Mouse (Mus musculus): ENCODE measurements at regions not wholly inside any gene's neighbourhood (a gene's known extent, or its start where the extent isn't known, plus 50 kb on each side); places are given as distances from the start of the nearest gene placed in this dataset.

DNA sequence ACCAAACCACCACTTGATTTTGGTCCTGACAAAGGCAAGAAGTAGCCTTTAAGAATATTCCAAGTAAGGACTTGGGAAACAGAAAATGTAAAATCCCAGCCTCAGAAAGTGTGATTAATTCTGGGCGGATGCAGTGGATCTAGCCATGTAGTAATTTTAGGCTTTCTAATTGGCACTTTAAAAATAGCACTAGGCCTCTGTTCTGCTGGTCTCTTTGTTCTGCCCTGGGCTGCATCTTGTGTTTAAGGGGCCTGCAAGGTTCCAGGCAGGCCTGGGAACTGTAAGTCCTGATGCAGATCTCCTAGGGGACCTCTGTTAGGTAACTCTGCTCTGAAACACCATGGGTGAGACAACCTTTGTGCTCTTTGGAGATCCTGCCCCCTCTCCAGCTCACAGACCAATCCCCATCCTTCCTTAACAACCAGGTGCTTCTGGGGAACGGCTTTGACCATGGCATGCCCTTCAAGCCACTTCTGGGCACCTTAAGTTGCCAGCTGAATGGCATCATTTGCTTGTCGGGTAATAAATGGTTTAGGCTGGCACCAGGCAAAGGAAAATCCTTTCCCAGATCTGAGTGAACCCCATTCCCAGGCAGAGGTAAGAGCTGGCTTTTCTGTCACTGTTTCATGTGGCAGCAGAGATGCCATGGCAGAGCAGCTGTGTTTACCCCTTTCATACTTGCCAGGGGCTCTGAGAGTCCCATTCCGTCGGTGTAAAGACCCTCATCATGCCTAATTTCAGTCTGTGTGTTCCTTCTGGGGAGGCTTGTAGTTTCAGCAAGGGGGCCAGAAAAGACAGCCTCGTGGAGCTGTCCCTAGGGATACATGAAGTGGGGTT is 115.3 kb upstream of the Peli2 start:
- DNase-seq = peak; percentile 21

DNA sequence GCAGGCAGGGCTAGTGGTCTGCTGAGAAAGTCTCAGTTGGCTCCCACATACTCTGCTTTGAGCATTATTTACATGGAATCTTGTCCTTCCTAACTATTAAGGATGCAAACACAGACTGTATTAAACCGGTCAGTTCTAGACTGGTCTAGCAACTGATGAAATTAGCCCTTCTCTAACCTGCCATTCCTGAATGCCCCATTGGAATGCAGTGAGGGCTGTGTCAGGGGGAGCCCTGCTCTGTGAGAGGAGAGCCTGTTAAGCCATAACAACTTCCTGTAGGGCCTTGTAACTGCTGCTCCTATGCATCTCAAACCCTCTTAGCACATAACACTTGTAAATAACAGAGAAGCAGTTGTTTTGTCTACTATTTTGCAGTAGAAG is 114.7 kb upstream of the Peli2 start:
- peak; percentile 6 for DNase-seq

DNA sequence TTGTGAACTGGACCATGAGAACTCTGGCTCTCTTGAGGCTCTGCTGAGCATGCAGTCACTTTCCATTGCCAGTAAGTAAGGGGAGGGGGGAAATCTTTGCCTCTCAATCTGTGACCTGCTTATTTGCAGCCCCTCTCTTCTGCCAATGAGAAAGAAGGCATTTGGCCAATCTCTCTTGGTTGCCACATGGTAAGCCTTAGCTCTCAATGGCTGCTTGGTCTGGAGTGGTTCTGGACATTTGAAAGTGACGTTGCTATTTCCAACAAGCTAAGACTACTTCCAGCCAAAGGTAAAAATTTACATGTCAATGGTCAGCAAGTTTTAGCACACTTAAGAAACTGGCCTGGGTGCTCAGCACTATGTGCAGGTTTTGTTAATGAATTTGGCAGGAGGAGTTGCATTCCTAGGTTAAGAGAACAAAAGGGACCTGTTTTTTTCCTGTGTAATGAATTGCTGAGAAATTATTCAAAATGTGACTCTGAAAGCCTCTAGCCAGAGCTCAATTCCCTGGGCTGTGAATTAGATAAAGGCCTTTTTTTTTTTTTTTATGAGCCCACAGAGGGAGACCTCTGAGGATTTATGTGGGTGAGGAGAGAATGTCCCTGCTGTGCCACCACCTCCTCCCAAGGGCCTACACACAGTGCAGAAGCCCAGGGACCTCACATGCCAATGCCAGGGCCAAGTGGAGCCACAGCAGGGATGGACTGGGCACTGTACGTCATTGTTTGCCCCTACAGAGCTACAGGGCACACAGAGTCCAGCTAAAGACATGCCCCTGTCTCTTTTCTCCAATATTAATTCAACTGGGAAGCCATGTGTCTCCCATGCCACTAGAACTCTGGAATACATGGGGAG is 108.0 kb upstream of the Peli2 start:
- DNase-seq = peak; percentile 25

DNA sequence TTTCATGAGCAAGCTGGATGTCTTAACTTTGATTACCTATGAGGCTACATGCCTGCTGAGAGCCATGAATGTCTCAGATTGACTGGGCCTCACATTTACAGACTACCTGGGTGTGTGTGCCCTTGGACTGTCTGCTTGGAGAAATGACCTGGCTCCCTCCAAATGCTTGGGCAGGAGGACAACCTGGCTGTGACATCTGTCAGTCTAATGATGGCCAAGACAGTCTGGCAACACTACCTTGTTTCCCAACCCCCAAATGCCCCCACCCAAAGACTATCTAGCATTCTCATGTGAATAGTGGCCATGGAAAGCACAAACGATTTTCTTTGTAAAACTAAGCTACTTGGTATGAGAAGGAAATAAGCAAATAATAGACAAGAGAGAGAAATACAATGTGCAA is 107.2 kb upstream of the Peli2 start:
- no peak for DNase-seq

DNA sequence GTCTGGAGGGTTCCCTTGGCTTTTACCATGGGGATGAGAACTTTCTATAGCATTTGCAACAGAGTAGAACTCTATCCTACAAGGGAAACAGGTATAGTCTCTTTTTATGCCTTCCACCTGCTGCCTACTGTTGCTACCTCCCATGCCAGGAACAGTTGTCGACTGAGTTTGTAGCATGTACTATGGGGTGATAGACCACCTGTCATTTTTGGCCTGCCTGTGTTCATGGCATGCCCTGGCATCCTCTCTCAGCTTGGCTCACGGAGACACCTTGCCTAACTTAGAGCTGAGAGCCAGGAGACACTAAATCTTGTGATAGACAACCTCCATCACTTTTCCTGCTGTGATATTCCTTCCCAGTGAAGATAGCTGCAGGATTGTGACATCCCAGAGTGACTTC is 105.8 kb upstream of the Peli2 start:
- no peak for DNase-seq

DNA sequence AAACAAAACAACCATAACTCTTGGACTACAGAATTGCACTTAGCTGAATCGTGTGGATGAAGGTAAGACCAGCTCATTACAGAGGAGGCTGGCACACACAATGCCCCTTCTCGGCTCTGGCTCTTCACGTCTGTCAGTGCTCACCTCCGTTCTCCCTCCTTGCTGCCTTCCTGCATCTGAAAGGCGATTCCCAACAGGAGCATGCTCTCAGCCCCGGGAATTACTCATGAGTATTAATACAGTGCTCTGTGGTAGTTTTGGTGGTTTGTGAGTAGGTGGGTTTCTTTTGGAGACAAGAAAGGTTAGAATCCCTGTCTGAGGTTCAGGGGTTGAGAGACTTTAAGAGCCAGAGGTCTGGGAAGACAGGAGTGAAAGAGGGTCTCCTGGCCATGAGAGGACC is 102.7 kb upstream of the Peli2 start:
- DNase-seq = no peak

DNA sequence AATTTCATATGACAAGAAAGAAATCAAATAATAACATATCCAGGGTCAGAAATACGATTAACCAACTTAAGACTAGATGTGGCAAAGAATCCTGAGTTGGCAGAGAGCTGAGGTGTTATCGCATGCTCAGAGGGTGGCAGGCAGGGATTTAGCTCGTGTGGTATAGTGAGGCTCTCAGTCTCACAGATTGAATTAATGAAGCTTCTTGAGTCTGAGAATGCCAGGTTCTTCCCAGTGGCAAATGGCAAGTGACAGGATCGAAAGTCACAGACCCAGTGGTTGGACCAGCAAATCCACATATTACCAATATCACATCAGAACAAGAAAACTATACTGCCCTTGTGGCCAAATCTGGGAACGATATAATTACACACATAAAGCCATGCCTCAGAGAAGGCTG is 101.3 kb upstream of the Peli2 start:
- no peak for DNase-seq

DNA sequence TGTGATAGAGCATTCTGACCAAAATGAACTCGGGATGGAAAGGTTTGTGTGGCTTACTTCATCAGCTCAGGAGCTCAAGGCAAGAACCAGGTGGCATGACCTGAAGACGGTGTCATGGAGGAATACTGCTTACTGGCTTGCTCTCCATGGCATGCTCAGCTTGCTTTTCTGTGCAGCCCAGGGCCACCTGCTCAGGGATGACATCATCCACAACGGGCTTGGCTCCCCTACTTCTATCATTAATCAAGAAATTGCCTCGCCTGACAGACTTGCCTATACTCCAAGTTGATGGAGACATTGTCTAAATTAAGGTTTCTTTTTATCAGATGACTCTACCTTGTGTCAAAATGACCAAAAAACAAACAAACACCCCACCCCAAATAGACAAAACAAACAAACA is 98.4 kb upstream of the Peli2 start:
- DNase-seq = no peak

DNA sequence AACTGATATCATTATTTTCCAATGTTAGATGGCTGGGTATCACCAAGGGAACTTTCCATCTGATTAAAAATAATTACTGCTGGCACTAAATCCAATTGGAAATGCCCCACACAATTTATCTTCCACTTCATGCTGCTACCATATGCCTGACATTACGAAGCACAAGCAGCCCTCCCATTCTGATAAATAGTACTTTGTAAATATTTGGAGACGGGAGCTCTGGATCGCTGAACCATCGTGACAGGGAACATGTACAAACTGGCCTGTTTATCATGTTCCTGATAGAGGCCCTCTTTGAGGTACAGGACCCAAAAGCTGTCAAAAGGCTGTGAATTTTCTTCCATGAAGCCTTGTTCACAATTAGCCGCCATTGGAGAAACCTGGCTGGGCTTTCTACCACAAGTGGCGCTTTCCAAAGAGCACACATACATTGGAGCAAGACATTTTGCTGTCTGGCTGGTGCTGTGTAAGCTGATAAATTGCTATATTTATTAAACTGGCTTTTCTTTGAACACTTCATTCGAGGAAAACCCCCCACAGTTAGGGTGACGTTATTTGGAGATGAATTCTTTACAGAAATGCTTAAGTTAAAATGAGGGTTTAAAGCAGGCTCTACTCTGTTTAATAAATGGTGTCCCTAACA is 96.5 kb upstream of the Peli2 start:
- DNase-seq = no peak

DNA sequence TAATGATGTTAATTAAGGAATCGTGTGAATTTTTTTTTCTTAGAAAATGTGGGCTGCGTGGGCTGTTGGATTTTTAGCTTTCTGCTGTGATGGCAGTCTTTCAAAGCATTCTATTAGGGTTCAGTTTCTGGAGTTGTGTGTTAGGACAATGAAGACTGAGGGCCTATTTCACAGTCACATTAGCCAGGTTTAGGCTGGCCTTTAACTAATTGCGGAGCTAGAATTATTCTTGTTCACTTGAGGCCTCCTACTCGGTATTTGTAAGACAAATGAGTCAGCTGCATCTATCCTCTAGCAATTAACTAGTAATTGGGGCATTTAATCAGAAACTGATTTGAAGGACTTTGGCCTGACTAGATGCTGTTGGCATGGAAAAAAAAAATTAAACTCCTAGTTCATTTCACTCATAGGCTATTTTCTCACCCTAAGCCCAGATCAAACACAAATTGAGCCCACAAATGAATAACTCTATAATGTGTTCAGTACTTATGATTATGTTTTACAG is 81.3 kb upstream of the Peli2 start:
- DNase-seq = no peak

DNA sequence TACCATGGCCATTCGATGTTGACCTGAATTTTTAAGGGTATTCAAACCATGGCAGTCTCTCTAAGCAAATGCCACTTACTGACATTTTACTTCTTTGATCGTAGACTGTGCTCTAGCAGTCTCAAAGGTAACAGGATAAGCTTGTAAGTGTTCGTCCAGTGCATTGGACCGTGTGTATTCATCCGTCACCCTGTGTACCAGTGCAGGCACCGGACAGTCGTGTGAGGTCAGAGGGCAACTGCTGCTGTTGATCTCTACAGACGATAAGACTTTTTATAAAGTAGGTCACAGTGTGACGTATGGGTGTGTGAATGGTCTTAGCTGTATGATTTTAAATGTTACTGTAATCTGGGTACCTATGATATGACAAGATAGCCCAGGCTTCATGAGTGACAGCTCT is 74.5 kb upstream of the Peli2 start:
- no peak for DNase-seq

DNA sequence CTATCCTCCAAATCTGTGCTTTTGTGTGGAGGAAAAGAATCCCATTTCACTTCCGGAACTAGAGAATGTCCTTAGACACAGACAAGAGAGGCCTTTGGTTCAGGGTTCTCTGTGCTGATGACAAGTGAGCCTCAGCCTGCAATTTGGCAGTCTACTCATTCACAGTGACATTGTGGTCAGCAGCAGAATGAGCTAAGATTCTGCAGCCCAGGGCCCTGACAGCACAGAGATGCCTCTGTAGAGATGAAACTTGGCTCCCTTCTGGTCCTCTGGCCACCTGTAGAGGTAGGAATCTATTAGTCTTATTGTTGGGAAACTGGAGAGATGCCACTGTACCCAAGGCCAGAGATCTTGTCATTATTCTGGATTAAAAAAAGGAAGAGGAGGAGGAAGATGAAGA is 73.8 kb upstream of the Peli2 start:
- no peak for DNase-seq

DNA sequence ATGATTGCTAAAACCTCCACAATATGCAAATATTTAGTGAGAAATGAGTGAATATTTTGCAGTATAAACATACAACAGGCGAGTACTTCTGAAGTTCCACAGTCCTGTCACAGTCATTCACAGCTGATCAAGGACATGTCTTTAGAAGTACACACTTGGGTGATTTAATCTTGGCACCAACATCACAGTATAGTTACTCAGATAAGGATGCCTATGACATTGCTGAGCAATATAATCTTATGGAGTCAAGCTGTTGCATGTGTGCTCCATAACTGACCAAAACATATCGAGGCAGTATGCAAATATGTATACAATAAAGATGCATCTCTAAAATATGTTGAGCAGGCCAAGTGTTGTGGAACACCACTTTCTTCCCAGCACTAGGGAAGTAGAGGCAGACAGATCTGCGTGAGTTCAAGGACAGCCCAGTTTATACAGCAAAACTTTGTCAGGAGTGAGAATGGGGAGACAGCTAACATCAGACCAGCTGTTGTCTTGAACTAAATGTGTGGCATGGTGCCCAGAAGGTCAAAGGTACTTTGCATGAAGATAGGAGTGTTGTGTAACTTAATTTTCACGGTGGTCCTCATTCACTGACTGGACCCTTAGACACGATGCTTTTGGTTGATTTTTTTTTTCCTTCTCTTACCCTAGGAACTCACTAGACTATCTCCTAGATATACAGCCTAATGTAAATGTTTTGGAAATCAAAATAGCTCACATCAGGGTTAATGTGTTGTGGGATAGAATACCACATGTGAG is 70.7 kb upstream of the Peli2 start:
- peak; percentile 23 for DNase-seq

DNA sequence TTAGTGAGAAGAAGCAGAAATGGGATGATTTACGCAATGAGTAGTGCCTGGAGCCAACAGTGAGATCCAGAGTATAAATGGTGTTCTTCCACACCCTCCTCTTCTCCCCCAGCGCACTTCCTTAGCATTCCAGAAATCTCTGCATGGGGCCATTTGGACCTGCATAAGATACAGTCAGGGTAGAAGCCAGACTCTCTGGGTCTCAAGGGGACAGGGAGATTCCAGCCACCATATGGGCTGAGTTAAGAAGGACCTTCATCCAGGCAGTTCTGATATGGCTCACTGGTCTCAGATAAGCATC is 70.2 kb upstream of the Peli2 start:
- no peak for DNase-seq

DNA sequence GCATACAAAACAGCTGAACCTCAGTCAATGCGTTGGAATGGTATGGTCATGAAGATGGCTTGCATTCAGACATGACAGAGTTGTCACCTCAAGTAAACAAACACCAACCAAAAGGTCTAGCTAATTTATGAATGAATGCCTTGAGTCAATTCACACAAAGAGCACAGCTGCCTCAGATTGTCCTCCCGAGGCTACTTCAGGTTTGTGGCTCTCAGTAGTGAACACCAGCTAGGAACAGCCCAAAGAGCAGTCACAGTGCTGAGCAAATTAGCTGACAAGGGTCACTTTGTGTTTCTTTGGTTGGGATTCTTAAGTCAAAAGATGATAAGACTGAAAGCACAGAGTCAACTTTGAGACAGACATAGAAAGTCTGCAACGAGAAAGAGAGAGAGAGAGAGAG is 68.7 kb upstream of the Peli2 start:
- no peak for DNase-seq

DNA sequence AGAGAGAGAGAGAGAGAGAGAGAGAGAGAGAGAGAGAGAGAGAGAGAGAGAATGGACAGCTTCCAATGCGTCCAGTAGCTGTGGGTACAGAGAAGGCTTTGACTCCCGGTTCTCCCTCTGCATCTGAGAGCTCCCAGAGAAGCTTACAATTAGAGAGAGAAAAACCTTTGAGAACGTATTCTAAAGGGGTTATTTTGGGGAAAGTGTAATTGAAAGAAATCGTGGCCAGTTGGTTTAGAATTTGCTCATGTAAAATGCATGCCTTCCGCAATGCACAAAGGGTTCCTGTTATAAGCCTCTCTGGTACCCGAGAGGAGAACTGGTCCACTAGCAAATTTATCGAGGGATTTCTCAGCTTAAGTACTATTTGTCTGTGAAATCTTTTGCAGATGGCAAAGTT is 68.2 kb upstream of the Peli2 start:
- no peak for DNase-seq

DNA sequence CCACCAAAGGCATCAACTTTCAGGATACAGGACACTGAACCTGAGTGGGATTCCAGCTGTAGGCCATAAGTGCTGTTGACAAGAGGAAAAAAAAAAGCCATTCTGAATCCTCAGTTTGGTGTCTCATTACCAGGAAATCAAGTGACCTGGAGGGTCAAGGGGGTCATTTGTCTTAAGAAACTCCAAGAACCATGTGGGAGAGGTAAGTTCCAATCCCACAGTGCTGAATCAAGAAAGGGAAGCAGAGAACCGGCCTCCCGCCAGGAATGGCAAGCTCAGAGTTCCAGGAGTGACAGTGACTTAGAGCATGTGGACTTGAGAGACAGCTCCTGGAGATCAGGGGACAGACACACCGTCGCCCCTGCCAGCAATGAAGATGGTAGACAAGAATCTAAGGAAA is 67.5 kb upstream of the Peli2 start:
- DNase-seq = no peak

DNA sequence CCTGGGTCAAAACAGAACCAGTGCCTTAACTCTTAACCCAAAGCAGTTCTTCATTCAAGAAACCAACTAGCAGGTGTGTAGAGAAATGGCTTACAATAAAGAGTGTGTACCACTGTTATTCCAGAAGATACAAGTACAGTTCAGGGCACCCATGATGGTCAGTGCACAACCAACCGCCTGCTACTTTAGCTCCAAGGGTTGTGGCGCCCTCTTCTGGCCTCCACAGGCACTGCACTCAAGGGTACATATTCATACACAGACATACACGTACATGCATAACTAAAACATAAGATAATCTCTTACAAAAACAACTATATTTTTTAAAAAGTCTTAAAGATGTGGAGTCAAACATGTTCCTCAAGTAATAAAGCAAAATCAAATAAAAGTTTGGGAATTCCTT is 65.9 kb upstream of the Peli2 start:
- no peak for DNase-seq

DNA sequence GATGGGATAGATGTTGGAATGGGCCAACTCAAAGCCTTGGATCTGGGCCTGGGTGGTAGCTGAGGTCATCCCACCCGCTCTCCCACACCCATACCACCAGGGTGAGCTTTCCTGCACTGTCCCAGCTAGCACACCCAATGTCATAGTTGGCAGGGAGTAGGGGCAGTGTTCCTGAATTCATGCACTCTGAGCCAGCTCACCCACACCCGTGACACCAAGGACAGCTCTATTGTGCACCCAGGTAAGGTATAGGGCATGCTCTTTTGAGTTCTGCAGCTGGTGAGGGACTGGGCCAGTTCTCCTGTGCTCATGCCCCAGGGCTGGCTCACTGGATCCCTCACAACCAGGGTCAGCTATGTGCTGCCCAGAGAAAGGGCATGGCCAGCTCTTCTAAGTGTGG is 64.8 kb upstream of the Peli2 start:
- no peak for DNase-seq

DNA sequence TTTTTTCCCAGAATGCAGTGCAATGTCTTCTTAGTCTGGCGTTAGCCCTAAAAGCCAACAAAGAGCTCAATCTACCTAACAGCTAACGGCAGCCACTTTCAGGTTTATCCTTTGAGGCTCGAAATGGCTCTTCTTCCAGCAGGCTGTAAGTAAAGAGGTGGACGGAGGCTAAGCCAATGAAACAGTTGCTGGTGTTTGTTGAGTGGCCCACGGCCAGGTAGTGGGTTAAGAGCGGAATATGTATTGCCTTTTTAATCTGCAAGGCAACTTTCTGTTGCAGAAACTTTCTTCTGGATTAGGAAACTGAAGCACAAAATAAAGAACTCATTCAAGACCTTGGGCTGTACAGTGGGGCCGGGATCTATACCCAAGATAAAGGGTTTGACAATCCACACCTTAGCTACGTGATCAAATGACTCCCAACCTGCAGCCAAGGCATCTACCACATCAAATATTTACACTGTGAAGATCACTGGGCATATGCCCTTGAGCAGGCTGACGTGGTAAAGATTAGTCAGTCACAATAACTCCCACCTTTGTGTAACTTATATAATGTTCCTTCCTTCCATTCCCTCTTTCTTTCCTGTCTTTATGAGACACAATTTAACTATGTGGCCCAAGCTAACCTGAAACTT is 62.3 kb upstream of the Peli2 start:
- no peak for DNase-seq

DNA sequence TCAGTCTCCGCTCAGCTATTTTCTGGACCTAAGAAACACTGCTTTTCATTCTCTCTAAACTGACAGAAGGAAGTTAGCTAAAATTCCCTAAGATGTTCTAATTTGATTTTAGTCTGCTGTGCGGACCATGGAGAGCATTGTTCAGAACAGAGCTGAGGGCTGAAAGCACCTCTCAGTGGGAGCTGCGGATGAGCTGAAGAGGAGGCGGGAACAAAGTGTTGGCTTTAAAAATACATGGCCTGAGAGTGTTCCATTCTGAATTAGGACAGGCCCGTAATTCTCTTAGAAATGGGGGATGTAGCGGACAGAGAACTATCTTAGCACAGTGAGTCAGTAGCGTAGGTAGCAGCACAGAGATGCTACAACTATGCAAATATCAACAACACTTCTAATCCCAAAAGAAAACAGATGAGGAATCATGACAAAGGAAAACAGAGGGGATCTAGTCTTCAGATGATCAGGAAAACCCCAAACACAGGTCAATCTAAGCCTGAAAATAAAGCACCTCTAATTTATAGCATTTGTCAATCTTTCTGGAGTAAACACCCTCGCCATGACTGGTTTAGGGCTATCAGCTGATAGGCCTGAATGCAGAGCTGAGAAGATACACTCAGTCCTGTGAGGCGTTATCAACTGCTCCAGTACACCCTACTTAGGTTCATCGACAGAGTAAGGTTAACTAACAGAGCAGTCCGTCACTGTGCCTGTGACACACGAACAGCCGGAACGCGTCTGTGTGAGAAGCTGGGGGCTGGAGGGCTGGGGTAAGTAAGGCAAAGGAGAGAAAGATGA is 60.8 kb upstream of the Peli2 start:
- DNase-seq = no peak

DNA sequence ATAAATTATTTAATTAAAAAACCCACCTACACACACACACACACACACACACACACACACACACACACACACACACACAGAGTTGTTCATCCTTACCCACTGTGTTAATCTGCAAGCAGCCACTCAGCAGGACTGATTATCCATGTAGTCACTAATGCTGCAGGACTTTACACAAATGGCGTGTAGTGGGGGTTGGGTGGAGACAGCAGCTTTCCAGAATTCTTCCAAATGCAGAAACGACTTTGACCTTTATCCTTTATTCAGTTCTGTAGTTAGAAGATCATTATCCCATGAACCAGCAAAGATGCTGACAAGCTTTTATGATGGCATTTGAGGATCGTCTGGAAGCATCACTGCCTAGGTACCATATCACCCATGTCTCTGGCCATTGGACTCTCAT is 52.0 kb upstream of the Peli2 start:
- DNase-seq = no peak

Measured in kidney, adult 18-20 months (tissue).